Mouse (Mus musculus) ES-E14 (cell line): ENCODE measurements around the gene Tufm. TPM values are rescaled to one million over a fixed set of nuclear protein-coding genes. Genes with fewer than 3 reads are reported as not detected.

ENCODE experiments used
- DNase-seq: peaks from one replicate; pipeline ENCODE4 v3.0.0-alpha.2; 2013; ENCODE audit warnings: low read depth, low spot score
- H3K27ac ChIP-seq: 2 replicates; pipeline ENCODE4 v1.5.1; 2012; ENCODE audit warnings: low read depth, mild to moderate bottlenecking, low read length, moderate library complexity, mixed read lengths; ENCODE audit not compliant: poor library complexity, insufficient read depth, severe bottlenecking
- H3K36me3 ChIP-seq: 2 replicates; pipeline ENCODE4 v1.6.1; 2012; ENCODE audit warnings: mild to moderate bottlenecking, low read length, moderate library complexity, mixed read lengths; ENCODE audit not compliant: control insufficient read depth, poor library complexity, insufficient read depth, severe bottlenecking
- H3K4me1 ChIP-seq, 2 experiments: fragments of 150-350 bp in 1 of 2; sonication (generic) in 1 of 2; 2 replicates each; pipeline ENCODE4 v1.6.1; 2012; ENCODE audit warnings: low read length in 2 of 2, mild to moderate bottlenecking in 1 of 2, mixed read lengths in 1 of 2; ENCODE audit not compliant: control insufficient read depth in 2 of 2, insufficient read depth in 2 of 2, poor library complexity in 1 of 2
- H3K4me3 ChIP-seq, 2 experiments: fragments of 150-350 bp in 1 of 2; sonication (generic) in 1 of 2; 2 replicates each; pipeline ENCODE4 v1.5.1; 2012; ENCODE audit warnings: low read length in 2 of 2, low read depth in 1 of 2, mild to moderate bottlenecking in 1 of 2, mixed read lengths in 1 of 2; ENCODE audit not compliant: insufficient read depth in 1 of 2, poor library complexity in 1 of 2, severe bottlenecking in 1 of 2
- H3K9ac ChIP-seq: 2 replicates; pipeline ENCODE4 v1.6.1; 2012; ENCODE audit warnings: low read depth, mild to moderate bottlenecking, low read length, mixed read lengths; ENCODE audit not compliant: poor library complexity, insufficient read depth, severe bottlenecking
- H3K9me3 ChIP-seq: fragments of 150-350 bp; sonication (generic); 2 replicates; pipeline ENCODE4 v1.6.1; 2012; ENCODE audit warnings: low read depth, mild to moderate bottlenecking, low read length; ENCODE audit not compliant: control insufficient read depth, insufficient read depth
- CHD2 ChIP-seq: IDR thresholded peaks from 2 replicates; pipeline ENCODE4 v1.6.1; 2014; ENCODE audit warnings: mild to moderate bottlenecking, low read depth, low read length, inconsistent platforms
- HCFC1 ChIP-seq: IDR thresholded peaks from 2 replicates; pipeline ENCODE4 v1.6.1; 2012; ENCODE audit warnings: low read length, inconsistent platforms, borderline replicate concordance; ENCODE audit not compliant: insufficient read depth
- MAFK ChIP-seq: IDR thresholded peaks from 2 replicates; pipeline ENCODE4 v1.6.1; 2014; ENCODE audit warnings: mild to moderate bottlenecking, low read depth, low read length, inconsistent platforms; ENCODE audit not compliant: insufficient read depth
- ZC3H11A ChIP-seq: IDR thresholded peaks from 2 replicates; pipeline ENCODE4 v1.6.1; 2012; ENCODE audit warnings: low read depth, mild to moderate bottlenecking, inconsistent platforms, low read length, borderline replicate concordance
- ZNF384 ChIP-seq: IDR thresholded peaks from 2 replicates; pipeline ENCODE4 v1.6.1; 2012; ENCODE audit warnings: low read depth, low read length, inconsistent platforms
- in situ Hi-C, 2 experiments: fragments of 600-800 bp; cut with MboI; formaldehyde crosslinking; loops; one replicate each; pipeline ENCODE4 v1.15.1; 2025; ENCODE audit warnings: low sequenced_read_pairs in 2 of 2, inconsistent platforms in 1 of 2; ENCODE audit not compliant: unreplicated experiment in 2 of 2
- total RNA-seq: library from RNA; depleted of rRNA; stranded (reverse); fragments of 300-350 nt; gene quantifications from 2 replicates; pipeline ENCODE4 v1.2.3, GENCODE M21; 2012

Tufm gene
- total RNA-seq, 1 experiment: 133 TPM

DNA sequence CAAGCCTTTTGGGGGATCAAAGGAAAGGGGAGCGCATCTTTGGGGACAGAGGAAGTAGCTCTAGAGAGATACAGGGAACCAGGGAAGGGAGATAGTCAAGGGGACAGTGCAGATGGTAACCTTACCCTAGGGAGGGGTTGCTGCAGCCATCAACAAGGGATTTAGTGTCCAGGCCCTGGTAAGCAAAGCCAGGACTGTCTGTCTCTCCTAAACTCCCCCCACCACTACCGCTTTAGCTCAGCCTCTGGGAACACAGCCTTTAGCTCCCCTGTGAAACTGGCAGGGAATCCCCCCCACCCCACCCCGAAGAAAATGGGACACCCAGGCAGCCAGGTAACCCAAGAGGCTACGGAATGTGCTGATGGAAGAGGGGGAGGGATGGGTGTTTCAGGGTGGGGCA, 23.6 kb upstream of the Tufm start:
- in situ Hi-C loops: no loop called here
- H3K4me1 ChIP-seq: peaks cover 3 to 43% of the 10 kb centered on the region in 2 experiments; a peak in 3 of 4 replicates

DNA sequence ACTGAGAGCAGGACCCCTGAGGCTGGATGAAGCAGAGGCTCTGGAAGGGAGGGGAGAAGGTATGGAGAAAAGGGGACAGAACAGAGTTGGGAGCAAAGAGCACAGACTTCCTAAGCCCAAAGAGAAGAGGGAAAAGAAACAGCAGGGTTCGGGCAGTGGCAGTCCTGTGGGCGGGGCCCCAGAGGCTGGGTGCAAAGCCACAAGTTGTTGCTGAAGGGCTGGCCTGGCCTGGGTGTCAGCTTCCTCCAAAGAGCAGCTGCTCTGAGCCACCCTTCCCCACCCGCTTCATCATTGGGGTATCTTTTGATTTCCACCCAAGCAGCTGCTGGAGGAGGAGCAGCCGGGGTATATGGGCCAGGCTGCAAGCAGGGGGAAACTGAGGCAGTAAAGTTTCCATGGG, 23.0 kb upstream of the Tufm start:
- no peak overlapping the region for H3K27ac ChIP-seq
- no peaks in the 10 kb centered on the region for H3K9me3 ChIP-seq
- in situ Hi-C loops: no loop called here
- H3K4me3 ChIP-seq: no peak overlapping the region
- DNase-seq: no peak
- no peak for TF ChIP-seq ZNF384
- no peak for TF ChIP-seq ZC3H11A
- no peak for TF ChIP-seq MAFK
- no peak for TF ChIP-seq CHD2
- TF ChIP-seq HCFC1: no peak
- peaks cover 23% of the 10 kb centered on the region for H3K36me3 ChIP-seq
- no peak overlapping the region for H3K9ac ChIP-seq
- peaks cover 3 to 43% of the 10 kb centered on the region in 2 experiments; a peak in 3 of 4 replicates for H3K4me1 ChIP-seq

More for the DNA sequence above, 23.6 kb upstream of the Tufm start:
- no peaks in the 10 kb centered on the region for H3K9me3 ChIP-seq
- no peak overlapping the region for H3K27ac ChIP-seq
- H3K9ac ChIP-seq: no peak overlapping the region
- peaks cover 18% of the 10 kb centered on the region for H3K36me3 ChIP-seq
- H3K4me3 ChIP-seq: no peak overlapping the region
- no peak for DNase-seq
- TF ChIP-seq CHD2: no peak
- no peak for TF ChIP-seq HCFC1
- no peak for TF ChIP-seq ZNF384
- no peak for TF ChIP-seq ZC3H11A
- no peak for TF ChIP-seq MAFK

DNA sequence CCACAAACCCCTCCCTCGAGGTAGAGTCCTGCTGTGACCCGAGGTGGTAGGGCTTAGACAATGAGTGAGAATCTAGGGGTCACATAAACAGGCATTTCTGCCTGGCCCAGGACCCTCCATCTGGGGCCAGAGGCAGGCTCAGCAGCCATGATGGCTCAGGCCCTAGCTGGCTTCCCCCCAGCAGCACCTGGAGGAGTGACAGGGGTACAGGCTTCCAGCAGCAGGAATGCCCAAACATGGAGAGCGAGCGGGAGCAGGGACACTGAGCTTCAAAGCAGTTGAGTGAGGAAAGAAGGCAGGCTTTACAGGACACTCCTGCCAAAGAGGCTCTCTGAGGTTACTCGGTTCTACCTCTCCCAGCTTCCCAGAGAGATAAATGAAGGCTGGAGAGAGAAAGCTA, 22.3 kb upstream of the Tufm start:
- TF ChIP-seq ZNF384 (no peak), ZC3H11A (no peak), CHD2 (no peak), MAFK (no peak), HCFC1 (no peak)
- Histone ChIP-seq H3K36me3 (peaks cover 29% of the 10 kb centered on the region), H3K4me3 (no peak overlapping the region), H3K4me1 (peaks cover 3 to 43% of the 10 kb centered on the region in 2 experiments; a peak in 3 of 4 replicates), H3K9ac (no peak overlapping the region), H3K27ac (no peak overlapping the region), H3K9me3 (no peaks in the 10 kb centered on the region)
- in situ Hi-C loops: no loop called here
- no peak for DNase-seq

DNA sequence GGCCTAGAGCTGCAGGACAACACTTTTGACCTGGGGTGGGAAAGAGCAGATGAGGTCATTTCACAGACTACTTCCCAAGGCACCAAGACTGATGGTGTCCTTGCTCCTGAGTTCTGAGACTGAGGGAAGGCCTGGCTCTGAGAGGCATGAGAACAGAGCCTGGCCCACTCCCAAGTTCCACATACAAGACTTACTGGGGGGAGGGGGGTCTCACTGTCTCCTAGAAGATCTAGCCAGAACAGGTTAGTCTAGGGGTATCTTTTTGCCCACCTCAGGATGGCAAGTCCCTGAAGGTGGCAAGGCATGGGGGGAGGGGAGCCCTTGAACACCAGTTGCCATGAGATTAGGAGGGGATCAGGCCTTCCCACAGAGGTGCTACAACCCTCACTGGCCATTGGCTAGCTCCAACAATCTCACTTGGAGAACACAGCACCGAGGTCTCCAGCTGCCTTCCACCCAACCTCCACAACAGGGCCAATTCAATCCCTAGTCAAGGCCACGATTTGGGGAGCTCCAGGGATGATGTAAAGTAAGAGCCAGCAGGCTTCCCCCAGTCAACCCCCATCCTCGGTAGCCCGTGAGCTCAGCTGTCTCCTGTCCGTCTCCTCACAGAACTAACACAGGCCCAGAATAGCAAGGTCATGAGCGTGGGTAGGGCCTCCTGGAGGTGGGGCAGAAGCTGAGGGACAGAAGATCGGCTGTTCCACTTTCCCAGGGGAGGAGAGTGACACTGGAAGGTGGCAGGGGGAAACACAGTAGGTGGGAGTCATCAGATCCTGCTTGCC, 21.7 kb upstream of the Tufm start:
- Histone ChIP-seq H3K9me3 (no peaks in the 10 kb centered on the region), H3K9ac (no peak overlapping the region), H3K27ac (no peak overlapping the region), H3K36me3 (peaks cover 33% of the 10 kb centered on the region), H3K4me1 (peaks cover 3 to 43% of the 10 kb centered on the region in 2 experiments; a peak in 3 of 4 replicates), H3K4me3 (no peak overlapping the region)
- in situ Hi-C loops: no loop called here
- no peak for DNase-seq
- TF ChIP-seq HCFC1: no peak
- no peak for TF ChIP-seq ZC3H11A
- TF ChIP-seq MAFK: no peak
- no peak for TF ChIP-seq CHD2
- no peak for TF ChIP-seq ZNF384

DNA sequence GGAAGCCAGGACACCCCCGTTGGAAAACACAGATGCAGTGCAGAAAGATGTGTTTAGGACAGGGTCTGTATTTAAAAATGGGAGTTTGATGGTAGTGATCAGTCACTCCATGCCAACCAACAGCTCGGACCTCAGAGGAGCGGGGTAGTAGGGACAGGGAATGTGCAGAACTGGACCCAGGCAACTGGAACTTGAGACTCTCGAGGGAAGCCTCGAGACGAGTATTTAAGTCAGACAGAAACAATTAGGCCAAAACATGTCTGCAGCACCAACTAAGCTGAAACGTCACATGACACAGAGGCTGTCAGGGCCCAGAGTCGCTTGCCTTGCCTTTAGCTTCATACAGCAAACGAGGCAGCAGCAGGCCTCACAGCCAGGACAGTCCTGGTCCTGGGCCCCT, 21.0 kb upstream of the Tufm start:
- in situ Hi-C loops: no loop called here
- H3K27ac ChIP-seq: no peak overlapping the region
- H3K36me3 ChIP-seq: peaks cover 36% of the 10 kb centered on the region
- no peak for DNase-seq
- H3K9ac ChIP-seq: no peak overlapping the region
- no peak overlapping the region for H3K4me3 ChIP-seq
- no peaks in the 10 kb centered on the region for H3K9me3 ChIP-seq
- H3K4me1 ChIP-seq: peaks cover 3 to 40% of the 10 kb centered on the region in 2 experiments; a peak in 3 of 4 replicates
- TF ChIP-seq CHD2: no peak
- no peak for TF ChIP-seq ZNF384
- no peak for TF ChIP-seq ZC3H11A
- no peak for TF ChIP-seq MAFK
- no peak for TF ChIP-seq HCFC1
